Mouse (Mus musculus): ENCODE results near the gene St5.

The St5 gene

DNA sequence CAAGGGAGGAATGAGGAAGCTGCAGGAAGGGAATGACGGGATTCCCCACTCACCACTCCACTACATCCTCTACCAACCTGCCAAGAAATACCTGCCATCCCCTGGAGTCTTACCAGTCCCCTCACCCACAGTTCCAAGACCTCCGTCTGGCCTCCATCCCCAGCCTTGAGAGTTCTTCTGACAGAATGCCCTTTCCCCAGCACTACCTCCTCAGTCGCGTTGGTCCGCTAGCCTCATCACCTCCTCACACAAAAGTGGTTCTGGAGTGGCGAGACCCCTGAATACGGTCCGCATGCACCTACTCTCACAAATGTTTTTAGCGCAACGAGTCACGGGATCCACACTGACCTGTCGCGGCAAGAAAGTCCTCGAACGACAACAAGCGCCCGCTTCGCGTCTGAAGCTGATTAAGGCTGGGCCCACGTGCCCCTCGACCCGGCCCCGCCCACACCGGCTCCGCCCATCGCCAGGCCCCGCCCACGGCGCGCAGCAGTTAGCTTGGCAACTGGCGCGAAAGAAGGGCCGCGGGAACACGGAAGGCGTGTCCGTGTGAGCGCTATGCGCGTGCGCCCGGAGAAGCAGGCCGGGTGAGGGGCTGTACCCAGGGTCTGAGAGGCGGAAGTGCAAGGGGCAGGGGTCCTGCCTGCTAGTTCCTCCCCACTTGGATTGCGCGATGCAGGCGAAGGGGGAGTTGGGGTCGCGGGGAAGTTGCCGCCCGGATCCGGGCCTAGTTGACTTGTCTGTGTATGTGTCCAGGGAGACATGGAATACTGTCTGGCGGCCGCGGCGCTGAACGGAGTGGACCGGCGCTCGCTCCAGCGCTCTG is at the start of gene St5, which contains the start of gene Akip1:
Gene St5 (minus strand): TSS at position 416 of the 826 bp plus-strand sequence.
Gene Akip1 (plus strand): TSS at position 501 of the 826 bp plus-strand sequence.
- peaks cover 2% of the 10 kb centered on the region; the same call in 1 of the 2 replicates for H3K36me3 ChIP-seq (ENCODE audit: control insufficient read depth, insufficient read depth, low read length, poor library complexity, severe bottlenecking)
- peak; percentile 94 for DNase-seq (ENCODE audit: low read depth, low spot score)
- H3K27me3 ChIP-seq (ENCODE audit: control insufficient read depth, insufficient read depth, low read length, poor library complexity, severe bottlenecking), result no peaks in the 10 kb centered on the region

DNA sequence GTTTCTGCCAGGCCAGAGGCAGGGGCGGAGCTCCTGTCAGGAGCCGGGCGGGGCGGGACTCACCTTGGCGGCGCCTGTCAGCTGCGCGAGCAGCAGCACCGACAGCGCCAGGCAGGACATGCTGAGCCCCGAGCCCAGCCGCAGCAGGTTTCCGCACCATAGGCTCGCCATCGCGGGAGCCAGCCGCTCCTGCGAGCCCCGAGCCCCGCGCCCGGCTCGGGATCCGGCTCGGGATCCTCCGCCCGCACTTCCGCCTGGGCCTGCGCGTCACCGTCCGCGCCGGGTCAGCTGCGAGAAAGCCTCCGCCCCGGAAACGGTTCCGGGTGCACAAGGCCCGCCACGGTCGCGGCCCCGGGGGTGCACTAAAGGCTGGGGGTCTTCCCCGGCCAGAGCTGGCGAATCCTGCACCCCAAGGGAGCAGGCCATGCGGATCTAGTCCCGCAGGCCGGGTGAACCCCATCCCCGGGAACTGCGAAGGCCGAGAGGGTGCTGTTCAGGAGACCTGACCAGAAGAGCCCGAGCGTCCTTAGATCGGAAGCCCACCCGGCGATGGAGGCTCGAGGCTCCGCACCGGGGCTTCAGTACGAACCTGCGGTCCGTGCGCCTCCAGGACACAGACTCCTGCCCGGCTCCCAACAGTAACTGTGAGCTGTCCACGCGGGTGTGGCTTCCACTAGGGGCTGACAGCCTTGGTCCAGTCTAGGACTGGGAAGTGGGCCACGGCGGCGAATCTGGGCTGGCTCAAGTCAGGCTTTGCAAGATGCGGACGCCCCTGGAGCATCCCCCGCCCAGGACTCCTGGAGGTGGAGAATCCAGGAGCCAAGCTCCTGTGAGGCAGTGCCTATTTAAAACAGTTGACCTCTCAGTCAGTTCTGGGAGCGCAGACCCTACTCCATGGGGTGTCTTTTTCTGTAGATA is 48.9 kb upstream of the St5 start, which contains the start of gene Tmem9b:
Gene Tmem9b (minus strand): TSS at position 868 of the 918 bp plus-strand sequence.
- Histone ChIP-seq H3K36me3 (ENCODE audit: control insufficient read depth, insufficient read depth, low read length, poor library complexity, severe bottlenecking) (peaks cover 5% of the 10 kb centered on the region; the same call in 1 of the 2 replicates), H3K27me3 (ENCODE audit: control insufficient read depth, insufficient read depth, low read length, poor library complexity, severe bottlenecking) (no peaks in the 10 kb centered on the region)
- DNase-seq (ENCODE audit: low read depth, low spot score), result peak; percentile 75

DNA sequence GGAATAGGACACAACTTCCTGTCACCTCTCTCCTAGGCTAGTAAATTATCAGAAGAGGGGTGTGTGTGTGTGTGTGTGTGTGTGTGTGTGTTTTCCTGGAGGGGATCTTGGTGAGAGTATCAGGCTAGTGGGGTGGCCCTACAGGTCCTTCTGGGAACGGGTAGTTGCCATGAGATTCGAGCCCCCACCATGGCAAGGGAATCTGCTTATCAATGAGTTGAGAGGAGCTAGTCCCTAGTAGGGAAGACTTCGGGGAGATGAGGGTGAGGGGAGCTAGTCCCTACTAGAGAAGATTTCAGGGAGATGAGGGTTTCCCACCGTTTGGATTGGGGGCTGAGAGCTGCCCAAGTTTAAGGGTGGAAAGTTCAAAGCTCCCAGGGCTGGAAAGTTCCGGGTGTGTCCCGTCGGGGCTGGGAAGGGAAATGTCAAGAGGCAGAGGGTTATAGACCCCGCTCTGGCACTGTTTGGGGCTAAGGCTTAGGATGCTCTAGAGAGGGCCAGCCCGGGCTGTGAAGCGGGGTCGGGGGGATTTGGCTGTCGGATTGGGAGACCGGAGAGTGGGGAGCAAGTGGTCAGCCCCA is 48.1 kb upstream of the St5 start:
- DNase-seq (ENCODE audit: low read depth, low spot score), result no peak
- peaks cover 6% of the 10 kb centered on the region for H3K36me3 ChIP-seq (ENCODE audit: control insufficient read depth, insufficient read depth, low read length, poor library complexity, severe bottlenecking)
- H3K27me3 ChIP-seq (ENCODE audit: control insufficient read depth, insufficient read depth, low read length, poor library complexity, severe bottlenecking), result no peaks in the 10 kb centered on the region

DNA sequence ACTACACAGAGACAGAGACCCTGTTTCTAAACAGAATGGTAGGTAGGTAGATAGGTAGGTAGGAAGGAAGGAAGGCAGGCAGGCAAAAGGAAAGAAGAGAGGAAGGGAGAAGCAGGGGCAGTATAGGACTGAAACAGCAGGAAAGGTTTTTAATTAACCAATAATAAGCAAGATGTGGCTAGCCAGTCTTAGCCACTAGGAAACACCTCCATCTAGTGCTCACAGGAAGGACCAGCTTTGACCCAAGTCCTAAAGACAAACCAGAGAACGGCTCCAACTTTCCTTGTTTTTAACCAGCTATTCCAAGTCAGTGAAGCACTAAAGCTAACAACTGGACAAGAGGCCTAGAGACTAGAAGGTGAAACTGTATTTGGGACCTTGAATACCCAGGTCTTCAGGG is 44.3 kb upstream of the St5 start:
- Histone ChIP-seq H3K27me3 (ENCODE audit: control insufficient read depth, insufficient read depth, low read length, poor library complexity, severe bottlenecking) (no peaks in the 10 kb centered on the region), H3K36me3 (ENCODE audit: control insufficient read depth, insufficient read depth, low read length, poor library complexity, severe bottlenecking) (peaks cover 23% of the 10 kb centered on the region)
- DNase-seq (ENCODE audit: low read depth, low spot score), result no peak

DNA sequence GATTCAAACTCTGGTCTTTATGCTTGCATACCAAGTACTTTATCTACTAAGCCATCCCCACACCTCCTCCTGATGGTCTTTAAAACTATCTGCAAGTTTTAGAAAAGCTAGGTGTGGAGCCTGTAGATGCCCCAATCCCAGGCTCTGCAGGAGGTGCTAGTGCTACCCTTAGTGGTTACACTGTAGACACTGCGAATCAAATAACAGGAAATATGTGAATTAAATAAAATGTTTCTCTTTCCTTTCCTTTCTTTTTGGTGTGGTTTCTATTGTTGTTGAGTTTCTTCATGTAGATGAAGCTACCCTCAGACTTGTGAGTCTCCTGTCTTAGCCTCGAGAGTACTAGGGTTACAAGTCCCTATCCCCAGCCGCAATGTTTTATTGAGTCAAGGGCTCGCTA is 38.3 kb upstream of the St5 start:
- Histone ChIP-seq H3K36me3 (ENCODE audit: control insufficient read depth, insufficient read depth, low read length, poor library complexity, severe bottlenecking) (peaks cover 34% of the 10 kb centered on the region), H3K27me3 (ENCODE audit: control insufficient read depth, insufficient read depth, low read length, poor library complexity, severe bottlenecking) (no peaks in the 10 kb centered on the region)
- no peak for DNase-seq (ENCODE audit: low read depth, low spot score)

DNA sequence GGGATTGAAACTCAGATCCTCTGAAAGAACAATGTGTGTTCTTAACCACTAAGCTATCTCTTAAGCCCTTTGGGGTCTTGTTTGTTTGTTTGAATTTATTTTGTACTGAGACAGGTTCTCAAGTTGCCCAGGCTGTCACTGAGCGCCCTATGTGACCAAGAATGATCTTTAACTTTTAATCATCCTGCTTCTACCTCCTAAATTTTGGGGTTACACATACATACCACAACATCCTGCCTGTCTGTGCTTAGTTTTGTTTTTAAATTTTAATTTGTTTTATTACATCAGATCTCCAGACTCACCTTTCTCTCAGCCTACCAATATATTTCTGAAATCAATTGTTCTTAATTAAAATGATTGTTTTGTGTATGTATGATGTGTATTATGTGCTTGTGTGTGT is 37.7 kb upstream of the St5 start:
- H3K36me3 ChIP-seq (ENCODE audit: control insufficient read depth, insufficient read depth, low read length, poor library complexity, severe bottlenecking), result peaks cover 31% of the 10 kb centered on the region
- no peaks in the 10 kb centered on the region for H3K27me3 ChIP-seq (ENCODE audit: control insufficient read depth, insufficient read depth, low read length, poor library complexity, severe bottlenecking)
- DNase-seq (ENCODE audit: low read depth, low spot score), result no peak

DNA sequence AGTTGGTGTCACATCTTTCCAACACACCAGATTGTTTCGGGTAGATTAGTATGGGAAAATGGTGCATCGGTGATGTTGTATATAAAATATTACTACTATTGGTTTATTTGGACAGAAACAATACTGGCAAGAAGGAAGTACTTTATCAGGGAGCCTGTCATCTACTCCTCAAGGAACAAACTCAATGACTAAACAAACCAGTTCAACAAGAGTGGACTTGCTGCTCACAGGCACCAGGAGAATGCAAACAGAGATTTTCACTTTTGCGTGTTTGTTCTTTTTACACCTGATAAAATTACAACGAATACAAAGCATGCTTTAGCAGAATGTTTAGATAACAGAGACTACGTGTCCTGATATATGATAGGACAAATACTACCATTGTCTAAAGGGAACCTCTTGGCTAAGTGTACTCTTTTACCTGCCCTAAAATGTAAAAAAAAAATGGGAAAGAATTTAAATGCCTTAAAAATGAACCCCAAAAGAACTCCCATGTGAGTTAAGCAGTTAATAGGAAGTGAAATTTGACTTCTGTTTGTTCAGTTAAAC is 36.5 kb upstream of the St5 start:
- H3K27me3 ChIP-seq (ENCODE audit: control insufficient read depth, insufficient read depth, low read length, poor library complexity, severe bottlenecking), result no peaks in the 10 kb centered on the region
- no peak for DNase-seq (ENCODE audit: low read depth, low spot score)
- H3K36me3 ChIP-seq (ENCODE audit: control insufficient read depth, insufficient read depth, low read length, poor library complexity, severe bottlenecking), result peaks cover 29% of the 10 kb centered on the region

DNA sequence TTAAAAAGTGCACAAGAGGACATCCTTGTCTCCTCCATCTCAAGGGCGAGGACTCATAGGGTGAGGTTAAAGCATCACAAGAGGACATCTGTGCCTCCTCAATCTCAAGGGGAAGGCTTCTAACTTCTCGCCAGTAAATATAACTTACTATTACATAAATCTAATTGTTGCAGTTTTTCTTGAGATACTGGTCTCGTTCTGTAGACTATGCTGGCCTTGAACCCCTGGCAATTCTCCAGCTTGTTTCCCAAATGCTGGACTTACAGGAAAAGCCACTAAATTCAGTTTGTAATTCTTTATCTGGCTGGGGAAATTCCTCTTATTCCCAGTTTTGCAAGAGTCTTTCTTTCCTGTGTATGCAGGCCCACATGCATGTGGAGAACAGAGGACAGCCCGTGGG is 31.4 kb upstream of the St5 start:
- no peak for DNase-seq (ENCODE audit: low read depth, low spot score)
- H3K27me3 ChIP-seq (ENCODE audit: control insufficient read depth, insufficient read depth, low read length, poor library complexity, severe bottlenecking), result no peaks in the 10 kb centered on the region
- H3K36me3 ChIP-seq (ENCODE audit: control insufficient read depth, insufficient read depth, low read length, poor library complexity, severe bottlenecking), result peaks cover 7% of the 10 kb centered on the region; the same call in 1 of the 2 replicates

DNA sequence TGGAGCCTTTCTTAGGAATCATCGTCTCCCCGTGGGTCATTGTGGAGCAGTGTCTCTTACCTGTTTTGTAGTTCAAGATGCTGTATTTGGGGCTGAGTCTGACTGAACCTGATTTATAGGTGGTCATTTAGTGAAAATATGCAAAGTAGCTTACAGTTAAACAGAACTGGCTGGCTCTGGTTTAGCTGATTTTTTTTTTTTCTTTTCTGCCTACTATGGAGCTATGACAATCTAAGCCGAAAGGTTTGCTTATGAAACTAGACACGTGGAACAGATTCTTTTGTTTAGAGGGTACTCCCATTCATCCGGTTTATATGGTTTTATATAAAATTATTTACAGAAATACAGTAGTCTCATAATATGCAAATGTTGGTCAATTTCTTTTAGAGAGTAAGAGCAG is 28.2 kb upstream of the St5 start, which contains the start of gene Ascl3:
Gene Ascl3 (minus strand): TSS at position 101 of the 400 bp plus-strand sequence.
- H3K27me3 ChIP-seq (ENCODE audit: control insufficient read depth, insufficient read depth, low read length, poor library complexity, severe bottlenecking), result no peaks in the 10 kb centered on the region
- peaks cover 2% of the 10 kb centered on the region; the same call in 1 of the 2 replicates for H3K36me3 ChIP-seq (ENCODE audit: control insufficient read depth, insufficient read depth, low read length, poor library complexity, severe bottlenecking)
- no peak for DNase-seq (ENCODE audit: low read depth, low spot score)

DNA sequence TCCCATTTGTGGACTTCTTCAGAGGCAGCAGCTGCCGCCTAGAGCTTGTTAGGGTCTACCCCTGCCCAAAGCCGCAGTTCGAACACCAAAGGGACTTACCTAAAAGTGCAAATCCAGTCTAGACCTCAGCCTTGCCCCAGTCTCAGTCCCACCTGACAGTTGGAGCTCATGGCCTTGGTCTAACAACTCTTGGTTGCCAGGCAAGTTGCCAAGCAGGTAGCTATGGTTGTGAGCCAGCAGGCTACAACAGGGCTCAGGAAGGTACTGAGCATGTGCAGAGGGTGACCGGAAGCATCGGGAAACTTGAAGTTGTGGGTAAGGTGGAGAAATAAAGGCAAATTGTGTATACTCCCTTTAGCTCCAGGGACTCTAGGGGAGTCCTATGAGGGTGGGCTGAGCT is 20.3 kb upstream of the St5 start, which contains the start of gene BC051019:
Gene BC051019 (minus strand): TSS at position 154 of the 400 bp plus-strand sequence.
- H3K27me3 ChIP-seq (ENCODE audit: control insufficient read depth, insufficient read depth, low read length, poor library complexity, severe bottlenecking), result no peaks in the 10 kb centered on the region
- H3K36me3 ChIP-seq (ENCODE audit: control insufficient read depth, insufficient read depth, low read length, poor library complexity, severe bottlenecking), result no peaks in the 10 kb centered on the region
- no peak for DNase-seq (ENCODE audit: low read depth, low spot score)

DNA sequence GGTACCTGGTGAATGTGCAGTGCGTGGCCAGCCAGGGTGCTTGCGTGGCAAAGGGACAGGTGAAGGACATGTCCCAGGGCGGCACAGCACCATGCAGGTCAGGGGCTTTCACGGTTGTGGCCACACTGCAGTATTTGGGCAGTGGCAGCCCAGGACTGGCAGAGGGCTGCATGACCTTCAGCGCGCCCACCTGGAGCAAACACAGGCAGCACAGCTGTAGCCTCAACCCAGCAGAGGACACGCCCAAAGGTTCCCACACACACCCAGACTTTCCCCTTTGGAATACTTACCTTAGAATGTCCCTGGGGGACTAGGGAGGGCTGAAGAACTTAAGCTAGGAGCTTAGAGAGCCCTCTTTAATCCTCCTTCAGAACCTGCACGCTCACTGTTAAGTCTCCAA is 19.7 kb upstream of the St5 start:
- Histone ChIP-seq H3K36me3 (ENCODE audit: control insufficient read depth, insufficient read depth, low read length, poor library complexity, severe bottlenecking) (no peaks in the 10 kb centered on the region), H3K27me3 (ENCODE audit: control insufficient read depth, insufficient read depth, low read length, poor library complexity, severe bottlenecking) (no peaks in the 10 kb centered on the region)
- no peak for DNase-seq (ENCODE audit: low read depth, low spot score)

DNA sequence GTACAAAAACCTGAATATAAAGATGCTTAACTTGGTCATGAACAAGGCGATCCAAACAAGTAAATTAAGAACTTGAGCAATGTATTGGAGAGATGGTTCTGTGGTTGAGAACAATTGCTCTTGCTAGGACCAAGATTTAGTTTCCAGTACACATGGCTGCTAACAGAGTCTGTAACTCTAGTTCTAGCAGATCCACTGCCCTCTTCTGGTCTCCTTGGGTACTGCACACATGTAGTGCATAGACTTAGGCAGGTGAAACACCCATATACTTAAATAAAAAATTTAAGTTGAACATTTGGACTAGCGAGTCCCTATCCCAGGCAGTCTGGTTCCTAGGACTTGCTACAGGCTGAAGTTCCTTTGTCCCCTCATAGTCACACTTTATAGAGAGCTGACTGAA is 19.2 kb upstream of the St5 start:
- no peaks in the 10 kb centered on the region for H3K27me3 ChIP-seq (ENCODE audit: control insufficient read depth, insufficient read depth, low read length, poor library complexity, severe bottlenecking)

DNA sequence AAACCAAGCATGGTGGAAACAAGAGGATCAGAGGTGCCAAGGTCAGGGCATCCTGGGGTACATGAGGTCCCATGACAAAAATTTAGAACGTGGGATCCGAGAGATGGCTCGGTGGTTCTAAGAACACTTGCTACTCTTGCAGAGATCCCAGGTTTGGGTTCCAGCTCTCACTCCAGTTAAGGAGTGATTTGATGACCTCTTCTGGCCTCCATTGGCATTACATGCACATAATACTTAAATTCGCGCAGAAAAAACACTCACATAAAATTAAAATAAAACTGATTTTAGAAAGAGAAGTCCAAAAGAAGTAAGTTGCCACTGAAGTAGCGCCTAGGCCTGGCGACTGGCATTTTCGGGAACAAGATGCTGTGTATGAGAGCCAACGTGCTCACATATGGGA is 15.9 kb upstream of the St5 start:
- Histone ChIP-seq H3K27me3 (ENCODE audit: control insufficient read depth, insufficient read depth, low read length, poor library complexity, severe bottlenecking) (no peaks in the 10 kb centered on the region), H3K36me3 (ENCODE audit: control insufficient read depth, insufficient read depth, low read length, poor library complexity, severe bottlenecking) (no peaks in the 10 kb centered on the region)
- peak; percentile 19 for DNase-seq (ENCODE audit: low read depth, low spot score)

More for the DNA sequence above, 19.2 kb upstream of the St5 start:
- peak; percentile 27 for DNase-seq (ENCODE audit: low read depth, low spot score)
- H3K36me3 ChIP-seq (ENCODE audit: control insufficient read depth, insufficient read depth, low read length, poor library complexity, severe bottlenecking), result no peaks in the 10 kb centered on the region

DNA sequence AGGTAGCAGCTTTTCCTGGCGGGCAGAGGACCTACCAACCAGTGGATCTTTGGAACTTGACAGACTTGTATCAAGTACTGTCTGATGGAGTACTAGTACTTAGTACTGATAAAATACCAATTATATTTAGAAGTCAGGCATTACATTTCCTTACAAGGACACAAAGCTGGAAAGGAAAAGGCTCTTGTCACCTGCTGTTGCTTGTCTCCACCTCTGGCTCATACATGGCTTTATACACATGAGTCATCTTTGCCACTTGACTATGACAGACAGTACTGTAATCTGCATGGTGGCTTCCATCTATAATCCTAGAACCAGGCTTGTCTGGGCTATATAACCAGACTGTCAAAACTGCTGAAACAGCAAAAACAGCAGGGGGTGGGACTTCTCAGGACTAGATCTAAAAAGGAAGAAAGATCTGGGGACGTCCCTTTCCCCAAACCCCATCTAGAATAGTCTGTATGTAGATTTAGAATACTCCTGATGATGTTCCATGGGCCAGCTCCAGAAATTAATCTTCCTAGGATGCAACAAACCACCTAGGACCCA is 10.1 kb upstream of the St5 start:
- no peaks in the 10 kb centered on the region for H3K27me3 ChIP-seq (ENCODE audit: control insufficient read depth, insufficient read depth, low read length, poor library complexity, severe bottlenecking)
- H3K36me3 ChIP-seq (ENCODE audit: control insufficient read depth, insufficient read depth, low read length, poor library complexity, severe bottlenecking), result peaks cover 5% of the 10 kb centered on the region; the same call in 1 of the 2 replicates
- no peak for DNase-seq (ENCODE audit: low read depth, low spot score)
